Mouse (Mus musculus) midbrain, embryonic 13.5 days (tissue): ENCODE measurements around the gene Il5ra. TPM values are rescaled to one million over a fixed set of nuclear protein-coding genes. Genes with fewer than 3 reads are reported as not detected.

Experiments
- ATAC-seq: fragments of 200-750 bp; cut with Nextera tagmentation; 2 replicates; pipeline ENCODE4 v1.8.0; 2017; ENCODE audit warnings: mild to moderate bottlenecking, moderate TSS enrichment, moderate library complexity
- H3K27ac ChIP-seq: fragments of 300-500 bp; sonication (generic); 2 replicates; pipeline ENCODE4 v1.5.1; 2015; ENCODE audit warnings: inconsistent platforms, mild to moderate bottlenecking, moderate library complexity
- H3K27me3 ChIP-seq: fragments of 300-500 bp; sonication (generic); 2 replicates; pipeline ENCODE4 v1.6.1; 2015; ENCODE audit warnings: mild to moderate bottlenecking, inconsistent platforms
- H3K36me3 ChIP-seq: fragments of 300-500 bp; sonication (generic); 2 replicates; pipeline ENCODE4 v1.6.1; 2015; ENCODE audit warnings: mild to moderate bottlenecking, inconsistent platforms
- H3K4me1 ChIP-seq: fragments of 300-500 bp; sonication (generic); replicated peaks from 2 replicates; pipeline ENCODE4 v1.6.1; 2015; ENCODE audit warnings: inconsistent platforms
- H3K4me2 ChIP-seq: fragments of 300-500 bp; sonication (generic); replicated peaks from 2 replicates; pipeline ENCODE4 v1.6.1; 2015; ENCODE audit warnings: moderate library complexity, mild to moderate bottlenecking, inconsistent platforms
- H3K4me3 ChIP-seq: fragments of 300-500 bp; sonication (generic); replicated peaks from 2 replicates; pipeline ENCODE4 v1.5.1; 2015; ENCODE audit warnings: mild to moderate bottlenecking, inconsistent platforms
- H3K9ac ChIP-seq: fragments of 300-500 bp; sonication (generic); replicated peaks from 2 replicates; pipeline ENCODE4 v1.6.1; 2015; ENCODE audit warnings: mild to moderate bottlenecking, inconsistent platforms
- H3K9me3 ChIP-seq: fragments of 300-500 bp; sonication (generic); 2 replicates; pipeline ENCODE4 v1.6.1; 2016; ENCODE audit warnings: mild to moderate bottlenecking, inconsistent platforms
- WGBS: fragments of 180-500 bp; shearing (Covaris S2); methylation state at CpG from one replicate; pipeline ENCODE4 v1.1.7; 2015; 5-methylcytosine and 5-hydroxymethylcytosine counted together
- polyA plus RNA-seq: library from polyadenylated mRNA; unstranded; fragments of >200 nt; fragmentation: Nextera tagmentation; extraction: Ambion mirVana; gene quantifications from 2 replicates; pipeline ENCODE4 v1.2.1, GENCODE M21; 2015

The Il5ra gene
- polyA plus RNA-seq, 1 experiment from 2014 or later, result not detected

DNA sequence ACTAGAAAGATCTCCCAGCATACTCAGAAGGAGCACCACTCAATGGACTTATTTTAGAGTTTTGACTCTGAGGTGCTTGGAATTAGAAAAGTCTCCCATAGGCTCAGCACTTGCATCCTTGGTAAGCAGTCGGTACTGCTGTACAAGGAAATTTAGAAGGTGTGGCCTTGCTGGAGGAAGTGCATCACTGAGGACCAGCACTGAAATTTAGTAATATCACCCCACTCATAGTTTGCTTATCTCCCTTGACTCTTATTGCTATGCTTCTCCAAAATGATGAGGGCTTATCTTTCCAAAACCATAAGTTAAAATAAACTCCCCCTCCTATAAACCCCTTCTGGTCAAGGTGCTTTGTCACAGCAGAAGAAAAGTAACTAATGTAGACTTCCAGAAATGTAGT lies 12.6 kb upstream of the Il5ra start:
- H3K9ac ChIP-seq, result no peak overlapping the region
- H3K27me3 ChIP-seq, result no peaks in the 10 kb centered on the region; the same call in 1 of the 2 replicates
- H3K36me3 ChIP-seq, result no peaks in the 10 kb centered on the region
- H3K27ac ChIP-seq, result no peak overlapping the region
- no peaks in the 10 kb centered on the region for H3K9me3 ChIP-seq
- ATAC-seq, result no peak
- no peak overlapping the region for H3K4me2 ChIP-seq
- H3K4me1 ChIP-seq, result no peaks in the 10 kb centered on the region
- H3K4me3 ChIP-seq, result no peak overlapping the region
- WGBS, result 87% methylated on average over 1 of the region's 1 CpGs

DNA sequence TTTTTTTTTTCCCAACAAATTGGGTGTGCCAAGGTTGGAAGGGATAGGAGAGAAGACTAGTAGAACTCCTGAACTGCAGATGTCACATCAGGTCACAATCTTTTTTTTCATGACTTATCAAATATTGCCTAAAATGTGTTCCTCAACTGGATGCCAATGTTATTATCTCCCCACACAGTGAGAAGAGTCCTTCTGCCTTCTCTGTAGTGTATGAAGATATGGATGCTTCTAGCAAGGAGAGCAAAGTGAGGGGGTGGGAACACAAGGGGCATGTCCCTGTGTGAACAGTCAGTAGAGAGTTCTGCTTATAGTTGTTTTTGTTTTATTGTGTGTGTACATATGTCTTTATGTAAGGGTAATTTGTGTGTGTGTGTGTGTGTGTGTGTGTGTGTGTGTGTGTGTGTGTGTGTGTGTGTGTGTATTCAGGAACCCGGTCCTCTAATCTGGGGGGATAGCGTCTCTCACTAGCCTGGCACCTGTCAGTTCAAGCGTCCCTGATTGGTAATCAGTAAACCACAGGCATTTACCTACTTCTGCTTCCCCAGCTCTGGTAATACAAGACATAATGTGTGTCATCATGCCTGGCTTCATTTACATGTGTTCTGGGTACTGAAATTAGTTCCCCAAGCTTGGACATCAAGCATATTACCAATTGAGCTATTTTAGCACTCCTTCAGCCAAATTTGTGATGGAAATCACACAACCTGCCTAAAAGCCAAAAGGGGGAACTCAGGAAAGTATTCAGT lies 11.8 kb upstream of the Il5ra start:
- no peak for ATAC-seq
- Histone ChIP-seq H3K27me3 (no peaks in the 10 kb centered on the region; the same call in 1 of the 2 replicates), H3K4me3 (no peak overlapping the region), H3K27ac (no peak overlapping the region), H3K9me3 (no peaks in the 10 kb centered on the region), H3K4me1 (no peaks in the 10 kb centered on the region), H3K9ac (no peak overlapping the region), H3K4me2 (no peak overlapping the region), H3K36me3 (no peaks in the 10 kb centered on the region)
- WGBS, result 91% methylated on average over 3 of the region's 3 CpGs

DNA sequence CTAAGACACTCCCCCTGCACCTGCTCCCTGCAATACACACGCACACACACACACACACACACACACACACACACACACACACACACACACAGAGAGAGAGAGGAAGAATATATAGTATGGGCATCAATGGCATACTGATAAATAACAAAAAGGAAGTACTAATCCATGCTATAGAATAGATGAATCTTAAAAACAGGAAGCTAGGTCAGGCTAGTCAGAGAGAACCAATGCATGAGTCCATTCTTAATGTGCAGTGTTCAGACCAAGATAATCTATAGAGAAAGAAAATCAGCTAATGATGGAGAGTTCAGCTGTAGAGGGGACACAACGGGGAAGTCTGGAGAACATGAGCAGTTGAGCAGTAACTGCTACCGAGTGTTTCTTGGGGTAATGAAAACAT lies 9.5 kb upstream of the Il5ra start:
- ATAC-seq, result no peak
- H3K9me3 ChIP-seq, result no peaks in the 10 kb centered on the region
- H3K9ac ChIP-seq, result no peak overlapping the region
- WGBS, result 67% methylated on average over 3 of the region's 3 CpGs
- H3K27me3 ChIP-seq, result no peaks in the 10 kb centered on the region
- H3K27ac ChIP-seq, result no peak overlapping the region
- H3K4me3 ChIP-seq, result no peak overlapping the region
- H3K4me1 ChIP-seq, result no peaks in the 10 kb centered on the region
- no peaks in the 10 kb centered on the region for H3K36me3 ChIP-seq
- H3K4me2 ChIP-seq, result no peak overlapping the region

DNA sequence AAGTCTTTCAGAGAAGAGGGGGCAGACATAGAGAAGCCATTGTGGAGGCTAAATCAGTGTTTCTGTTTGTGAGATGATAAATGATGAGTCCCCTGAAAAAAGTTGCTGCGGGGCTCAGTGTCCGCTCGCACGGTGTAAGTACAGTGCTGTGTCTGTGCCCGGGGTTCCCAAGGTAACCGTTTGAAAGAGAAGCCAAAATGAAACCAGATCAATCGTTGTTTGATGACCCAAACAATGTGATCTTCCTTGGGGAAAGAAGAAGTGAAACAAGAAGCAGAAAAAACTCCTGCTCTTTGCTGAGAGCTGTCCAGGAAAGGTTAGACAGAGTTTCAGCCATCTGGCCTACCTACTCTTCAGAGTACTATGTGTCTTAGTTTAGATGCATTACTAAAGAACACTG lies 1.5 kb upstream of the Il5ra start:
- H3K36me3 ChIP-seq, result no peaks in the 10 kb centered on the region
- ATAC-seq, result no peak
- no peaks in the 10 kb centered on the region for H3K27me3 ChIP-seq
- 89% methylated on average over 7 of the region's 7 CpGs for WGBS
- no peaks in the 10 kb centered on the region for H3K4me1 ChIP-seq
- no peak overlapping the region for H3K9ac ChIP-seq
- no peak overlapping the region for H3K4me2 ChIP-seq
- H3K27ac ChIP-seq, result no peak overlapping the region
- no peaks in the 10 kb centered on the region for H3K9me3 ChIP-seq
- no peak overlapping the region for H3K4me3 ChIP-seq

DNA sequence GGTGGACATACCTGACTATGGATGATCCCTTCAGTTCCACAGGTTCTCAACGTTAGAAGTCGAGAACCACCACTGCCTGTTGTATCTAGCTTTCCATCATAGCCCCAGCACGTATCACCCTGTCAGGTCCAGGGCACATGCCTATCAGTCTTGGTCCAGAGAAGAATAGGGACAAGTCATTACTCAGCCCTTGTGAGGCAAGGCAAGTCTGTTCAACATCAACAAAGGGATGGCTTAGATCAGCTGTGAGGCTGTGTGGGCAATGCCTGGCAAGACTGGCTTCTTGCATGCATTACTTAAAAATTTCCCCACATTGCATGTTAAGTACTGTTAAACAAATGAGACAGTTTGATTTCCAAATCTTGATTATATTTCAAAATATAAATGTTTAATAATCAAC lies 1.0 kb downstream of the Il5ra start:
- Histone ChIP-seq H3K9me3 (no peaks in the 10 kb centered on the region), H3K4me3 (no peak overlapping the region), H3K27ac (no peak overlapping the region), H3K4me2 (no peak overlapping the region), H3K27me3 (no peaks in the 10 kb centered on the region), H3K9ac (no peak overlapping the region), H3K36me3 (no peaks in the 10 kb centered on the region), H3K4me1 (no peaks in the 10 kb centered on the region)
- 87% methylated on average over 3 of the region's 3 CpGs for WGBS
- no peak for ATAC-seq

DNA sequence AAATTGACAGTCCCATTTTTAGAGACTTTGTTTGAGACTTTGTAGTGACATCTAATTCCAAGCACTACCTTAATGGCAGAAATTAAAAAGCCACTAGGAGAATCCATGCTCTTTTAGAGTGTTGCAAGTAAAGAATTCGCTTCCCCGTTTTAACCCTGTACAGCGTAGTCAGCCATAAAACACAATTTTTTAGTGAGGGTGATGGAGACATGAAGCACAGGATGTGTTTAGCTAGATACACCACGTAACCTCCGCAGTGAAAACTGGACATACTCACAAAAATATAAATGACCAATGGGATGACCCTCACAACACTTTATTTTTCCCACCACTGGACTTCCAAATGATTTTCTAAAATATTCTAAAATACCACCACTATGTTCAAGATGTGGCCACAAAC lies 1.6 kb downstream of the Il5ra start:
- H3K9me3 ChIP-seq, result no peaks in the 10 kb centered on the region
- no peak overlapping the region for H3K9ac ChIP-seq
- no peaks in the 10 kb centered on the region for H3K36me3 ChIP-seq
- no peak overlapping the region for H3K27ac ChIP-seq
- H3K4me2 ChIP-seq, result no peak overlapping the region
- ATAC-seq, result no peak
- WGBS, result 97% methylated on average over 5 of the region's 5 CpGs
- H3K4me1 ChIP-seq, result no peaks in the 10 kb centered on the region
- H3K4me3 ChIP-seq, result no peak overlapping the region
- no peaks in the 10 kb centered on the region for H3K27me3 ChIP-seq

DNA sequence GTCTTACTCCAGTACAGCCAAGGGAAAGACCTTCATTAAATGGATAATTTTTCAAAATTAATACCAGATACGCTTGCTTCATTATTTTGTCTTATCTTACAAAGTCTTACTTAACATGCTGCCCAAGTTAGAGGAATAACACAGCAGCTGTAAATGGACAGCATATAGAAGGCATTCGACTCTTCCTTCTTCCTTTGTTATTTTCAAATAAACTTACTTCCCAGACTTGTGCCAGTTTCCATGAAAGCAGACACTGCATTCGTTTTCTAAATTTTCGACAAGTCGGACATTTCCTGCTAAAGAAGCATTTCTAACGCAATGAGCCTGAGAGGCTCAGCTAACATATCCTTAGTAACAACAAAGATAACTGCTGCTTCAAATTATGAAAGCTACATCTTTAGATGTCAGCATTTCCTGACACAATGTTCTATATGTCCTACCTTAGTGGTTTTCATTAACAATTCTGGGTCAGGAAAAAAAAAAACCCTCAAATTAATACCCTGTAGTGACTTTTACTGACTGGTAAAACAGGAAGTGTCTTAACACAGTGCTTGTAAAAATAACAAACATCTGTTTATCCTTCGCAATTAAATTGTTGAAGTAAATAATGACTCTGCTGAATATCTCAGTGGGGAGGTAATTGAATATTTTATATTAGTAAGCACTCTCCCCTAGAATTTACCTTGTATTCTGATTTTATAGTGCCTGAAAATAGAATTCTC lies 3.0 kb downstream of the Il5ra start:
- no peak for ATAC-seq
- Histone ChIP-seq H3K4me1 (no peaks in the 10 kb centered on the region), H3K36me3 (no peaks in the 10 kb centered on the region), H3K27me3 (no peaks in the 10 kb centered on the region), H3K4me2 (no peak overlapping the region), H3K9me3 (no peaks in the 10 kb centered on the region), H3K4me3 (no peak overlapping the region), H3K27ac (no peak overlapping the region), H3K9ac (no peak overlapping the region)
- WGBS, result 86% methylated on average over 7 of the region's 7 CpGs

DNA sequence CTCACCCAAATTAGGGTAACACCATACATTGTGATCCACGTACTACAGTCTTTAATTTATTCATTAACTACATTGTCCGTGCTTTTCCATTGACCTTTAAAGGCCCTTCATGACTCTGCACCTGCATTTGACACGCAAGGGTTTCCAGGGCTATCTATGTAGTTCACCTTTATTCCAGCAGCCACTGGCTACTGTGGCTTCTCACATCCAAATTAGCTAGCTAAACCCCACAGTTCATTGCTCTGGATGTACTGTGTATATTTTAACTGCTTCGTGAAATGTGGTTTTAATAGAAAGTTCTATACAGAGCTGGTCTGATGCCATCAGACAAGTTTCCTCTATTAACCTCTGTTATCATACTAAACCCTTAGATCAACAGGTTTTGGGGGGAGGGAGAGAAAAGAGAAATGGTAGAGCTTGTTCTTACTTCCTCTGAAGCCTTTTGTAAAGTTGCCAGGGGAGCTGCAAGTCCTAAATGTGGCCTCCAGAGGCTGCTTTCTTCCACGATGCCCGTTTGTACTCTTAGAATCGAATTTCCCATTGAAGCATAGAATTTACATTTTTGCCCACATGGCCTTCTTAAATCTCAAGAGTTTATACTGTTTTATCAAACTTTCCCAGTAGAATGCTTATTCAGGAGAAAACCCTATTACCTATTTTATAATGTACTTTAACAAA lies 5.1 kb downstream of the Il5ra start:
- Histone ChIP-seq H3K4me2 (no peak overlapping the region), H3K27ac (no peak overlapping the region), H3K9me3 (no peaks in the 10 kb centered on the region), H3K4me1 (no peaks in the 10 kb centered on the region), H3K27me3 (no peaks in the 10 kb centered on the region), H3K4me3 (no peak overlapping the region), H3K36me3 (no peaks in the 10 kb centered on the region), H3K9ac (no peak overlapping the region)
- 76% methylated on average over 7 of the region's 7 CpGs for WGBS
- ATAC-seq, result no peak

DNA sequence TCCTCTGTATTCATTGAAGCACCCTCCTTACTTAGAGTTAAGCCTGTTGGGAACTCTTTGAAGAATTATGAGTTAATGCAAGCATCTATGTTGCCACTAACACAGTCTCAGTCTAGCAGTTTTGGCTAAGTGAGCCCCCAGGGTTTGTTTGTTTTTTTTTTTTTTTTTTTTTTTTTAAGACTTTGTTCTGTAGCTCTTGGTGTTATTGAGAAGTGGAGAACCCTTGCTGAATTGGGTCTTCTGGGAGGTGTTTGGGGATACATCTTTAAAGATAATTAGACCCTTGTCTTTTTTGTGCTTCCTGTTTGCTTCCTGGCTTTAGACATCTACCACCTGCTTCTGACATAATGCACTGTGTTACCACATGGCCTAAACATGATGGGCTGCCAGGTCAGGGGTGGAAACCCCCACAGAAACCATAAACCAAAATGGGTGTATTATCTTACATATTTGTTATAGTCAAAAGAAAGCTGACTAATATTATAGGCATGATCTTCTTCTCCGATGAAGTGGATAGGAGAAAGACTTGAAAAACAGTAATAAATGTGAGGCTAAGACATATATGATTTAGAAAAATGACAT lies 8.5 kb downstream of the Il5ra start:
- no peaks in the 10 kb centered on the region for H3K36me3 ChIP-seq
- no peaks in the 10 kb centered on the region for H3K4me1 ChIP-seq
- no peaks in the 10 kb centered on the region for H3K9me3 ChIP-seq
- no peaks in the 10 kb centered on the region for H3K27me3 ChIP-seq
- ATAC-seq, result no peak
- H3K4me3 ChIP-seq, result no peak overlapping the region
- no peak overlapping the region for H3K4me2 ChIP-seq
- H3K27ac ChIP-seq, result no peak overlapping the region
- WGBS, result 95% methylated on average over 1 of the region's 1 CpGs
- H3K9ac ChIP-seq, result no peak overlapping the region

DNA sequence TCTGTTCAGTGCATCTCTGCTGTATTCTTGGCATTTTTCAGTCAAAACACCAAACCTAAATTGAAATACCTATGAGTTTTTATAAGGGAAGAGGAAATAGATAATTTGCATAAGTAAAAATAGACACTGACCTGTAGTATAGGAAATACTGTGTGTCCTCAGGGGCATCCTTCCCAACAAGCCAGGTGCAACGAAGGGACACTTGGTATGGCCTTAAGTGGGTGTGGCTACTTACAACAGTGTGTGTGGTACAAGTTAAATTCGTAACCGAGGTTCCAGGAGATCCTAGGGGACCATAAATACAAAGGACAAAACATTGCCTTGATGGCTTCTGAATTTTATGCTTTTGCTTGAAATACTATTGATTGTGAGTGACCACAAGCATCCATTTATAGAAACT lies 10.6 kb downstream of the Il5ra start:
- 84% methylated on average over 3 of the region's 3 CpGs for WGBS

DNA sequence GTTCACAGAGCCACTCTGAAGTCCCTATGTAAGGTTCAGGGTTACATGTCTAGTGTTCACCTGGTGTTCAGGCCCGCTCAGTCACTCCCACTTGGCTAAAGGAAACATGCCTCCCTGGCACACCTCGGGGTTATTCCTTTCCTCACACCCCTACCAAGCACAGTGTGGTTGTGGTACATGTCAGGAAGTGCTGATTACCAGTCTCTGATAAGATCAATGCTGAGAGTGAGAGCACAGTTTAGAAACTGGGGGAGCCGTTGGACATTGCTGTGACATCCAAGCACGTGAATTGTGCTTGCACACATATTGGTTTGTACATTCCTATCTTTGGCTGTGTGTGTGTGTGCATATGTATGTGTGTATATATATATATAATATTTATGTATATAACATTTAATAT lies 16.3 kb downstream of the Il5ra start:
- Histone ChIP-seq H3K9ac (no peak overlapping the region), H3K4me3 (no peak overlapping the region), H3K9me3 (no peaks in the 10 kb centered on the region), H3K4me2 (no peak overlapping the region), H3K27ac (no peak overlapping the region), H3K36me3 (no peaks in the 10 kb centered on the region), H3K27me3 (no peaks in the 10 kb centered on the region), H3K4me1 (no peaks in the 10 kb centered on the region)
- WGBS, result 90% methylated on average over 4 of the region's 4 CpGs
- ATAC-seq, result no peak

More for the DNA sequence above, 10.6 kb downstream of the Il5ra start:
- Histone ChIP-seq H3K27me3 (no peaks in the 10 kb centered on the region), H3K36me3 (no peaks in the 10 kb centered on the region), H3K9me3 (no peaks in the 10 kb centered on the region), H3K4me1 (no peaks in the 10 kb centered on the region), H3K9ac (no peak overlapping the region), H3K4me2 (no peak overlapping the region), H3K27ac (no peak overlapping the region), H3K4me3 (no peak overlapping the region)
- no peak for ATAC-seq

DNA sequence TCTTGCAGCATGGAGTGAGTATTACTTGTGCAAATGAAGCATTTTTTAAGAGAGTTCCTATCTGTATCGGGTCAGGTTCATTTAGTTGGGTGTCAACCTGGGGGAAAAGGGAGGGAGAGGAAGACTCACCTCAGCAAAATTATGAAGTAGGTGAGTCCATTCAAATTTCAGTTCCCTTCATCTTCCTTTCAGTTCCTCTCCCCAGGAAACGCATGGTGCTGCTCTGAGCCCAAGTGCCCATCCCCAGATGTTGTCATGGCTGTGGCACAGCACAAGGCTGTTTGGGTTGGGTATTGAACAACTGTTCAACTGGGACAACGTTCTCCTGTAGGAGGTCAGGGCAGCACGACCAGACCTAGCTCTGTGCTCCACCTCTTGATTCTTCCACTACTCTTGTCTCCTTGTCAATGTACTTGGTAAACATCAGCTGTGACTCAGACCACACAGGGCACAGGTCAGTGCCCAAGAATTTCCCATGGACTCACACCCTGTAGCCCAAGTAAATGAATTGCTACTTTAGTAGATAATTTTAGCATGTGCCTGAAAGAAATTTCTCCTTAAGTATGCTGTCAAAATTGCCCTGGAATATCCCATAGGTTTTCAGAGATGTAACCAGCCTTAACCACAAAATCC lies 19.0 kb downstream of the Il5ra start:
- H3K4me2 ChIP-seq, result no peak overlapping the region
- H3K9ac ChIP-seq, result no peak overlapping the region
- ATAC-seq, result no peak
- H3K4me3 ChIP-seq, result no peak overlapping the region
- no peak overlapping the region for H3K27ac ChIP-seq
- no peaks in the 10 kb centered on the region for H3K9me3 ChIP-seq
- no peaks in the 10 kb centered on the region for H3K4me1 ChIP-seq
- H3K36me3 ChIP-seq, result no peaks in the 10 kb centered on the region
- WGBS, result 81% methylated on average over 4 of the region's 4 CpGs
- no peaks in the 10 kb centered on the region for H3K27me3 ChIP-seq
